Mouse (Mus musculus) brain, embryonic 14.5 days (tissue): Measurements from ENCODE around the gene Arhgef7. TPM values are rescaled to one million over a fixed set of nuclear protein-coding genes. Genes with fewer than 3 reads are reported as not detected.

Experiments used
- DNase-seq: peaks from one replicate; pipeline ENCODE4 v3.0.0-alpha.2; 2011; ENCODE audit warnings: low read depth
- CTCF ChIP-seq: fragments of 200-500 bp; IDR thresholded peaks from 2 replicates; pipeline ENCODE4 v1.5.1; 2012; ENCODE audit warnings: inconsistent platforms, mild to moderate bottlenecking, moderate library complexity, borderline replicate concordance; ENCODE audit not compliant: insufficient read depth, insufficient read length; ENCODE audit errors: extremely low read depth
- POLR2A ChIP-seq: fragments of 200-500 bp; IDR thresholded peaks from 2 replicates; pipeline ENCODE4 v1.6.1; 2012; ENCODE audit warnings: mild to moderate bottlenecking, inconsistent platforms, borderline replicate concordance; ENCODE audit not compliant: poor library complexity, insufficient read depth, insufficient read length, severe bottlenecking; ENCODE audit errors: extremely low read depth
- polyA plus RNA-seq: library from polyadenylated mRNA; depleted of rRNA; stranded (reverse); fragments of >200 nt; gene quantifications from 2 replicates; pipeline ENCODE4 v1.2.3, GENCODE M21; 2012

Gene Arhgef7
- polyA plus RNA-seq, 1 experiment, result 124 TPM

DNA sequence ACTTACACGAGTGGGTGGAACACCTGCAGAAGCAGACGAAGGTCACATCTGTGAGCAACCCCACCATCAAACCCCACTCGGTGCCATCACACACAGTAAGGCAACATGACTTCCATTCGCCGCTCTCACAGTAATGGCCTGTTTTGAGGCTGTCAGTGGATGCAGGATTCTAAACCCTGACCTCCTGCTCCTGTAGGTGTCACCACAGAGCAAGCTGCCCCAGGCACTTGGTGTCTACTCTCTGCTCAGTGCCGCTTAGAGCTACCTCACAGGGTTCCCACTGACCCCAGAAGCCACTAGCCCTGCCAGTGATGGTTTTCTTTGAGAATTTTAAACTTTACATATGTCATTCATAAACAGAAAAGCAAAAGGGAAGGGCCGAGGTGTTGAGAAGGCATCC lies 87.7 kb downstream of the Arhgef7 start:
- no peak for DNase-seq
- TF ChIP-seq POLR2A (no peak), CTCF (peak; percentile 42; the same call in 1 of the 2 replicates)

DNA sequence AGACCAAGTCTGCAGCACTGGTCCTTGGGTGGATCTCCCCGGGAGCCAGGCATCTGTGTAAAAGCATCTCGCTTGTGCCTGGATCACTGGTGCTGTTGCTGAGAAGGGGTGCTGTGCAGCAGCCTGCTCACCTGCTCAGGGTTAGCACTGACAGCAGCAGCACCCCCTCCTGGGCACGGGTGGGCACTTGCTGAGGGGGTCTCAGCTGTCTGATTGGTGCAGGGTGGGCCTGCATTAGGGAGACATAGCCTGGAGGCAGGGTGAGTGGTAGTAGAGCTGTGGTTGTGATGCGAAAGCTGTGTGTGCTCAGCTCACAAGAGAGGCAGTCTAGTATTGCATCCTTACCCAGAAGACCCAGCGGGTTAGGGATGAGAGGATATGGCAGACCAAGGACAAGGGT lies 92.6 kb downstream of the Arhgef7 start:
- TF ChIP-seq CTCF (no peak), POLR2A (no peak)
- DNase-seq, result no peak

DNA sequence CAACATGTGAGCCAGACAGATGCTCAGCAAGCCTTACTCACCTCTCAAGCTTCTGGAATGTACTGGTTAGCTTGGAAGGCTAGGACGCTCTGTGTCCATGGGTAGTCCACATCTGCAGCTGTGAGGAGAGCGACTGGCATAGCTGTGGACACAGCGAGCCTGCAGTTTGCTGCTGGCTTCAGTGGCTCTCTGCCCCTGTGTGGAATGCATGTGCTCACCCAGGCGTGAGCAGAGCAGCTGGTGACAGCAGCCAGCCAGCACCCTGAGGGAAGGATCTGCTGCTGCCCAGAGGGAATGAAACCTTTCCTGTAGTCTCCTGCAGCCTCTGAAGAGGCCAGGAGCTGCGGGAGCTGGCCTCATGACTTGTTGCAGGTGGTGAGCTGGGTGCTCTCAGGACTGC lies 93.0 kb downstream of the Arhgef7 start:
- TF ChIP-seq CTCF, result no peak
- DNase-seq, result no peak

DNA sequence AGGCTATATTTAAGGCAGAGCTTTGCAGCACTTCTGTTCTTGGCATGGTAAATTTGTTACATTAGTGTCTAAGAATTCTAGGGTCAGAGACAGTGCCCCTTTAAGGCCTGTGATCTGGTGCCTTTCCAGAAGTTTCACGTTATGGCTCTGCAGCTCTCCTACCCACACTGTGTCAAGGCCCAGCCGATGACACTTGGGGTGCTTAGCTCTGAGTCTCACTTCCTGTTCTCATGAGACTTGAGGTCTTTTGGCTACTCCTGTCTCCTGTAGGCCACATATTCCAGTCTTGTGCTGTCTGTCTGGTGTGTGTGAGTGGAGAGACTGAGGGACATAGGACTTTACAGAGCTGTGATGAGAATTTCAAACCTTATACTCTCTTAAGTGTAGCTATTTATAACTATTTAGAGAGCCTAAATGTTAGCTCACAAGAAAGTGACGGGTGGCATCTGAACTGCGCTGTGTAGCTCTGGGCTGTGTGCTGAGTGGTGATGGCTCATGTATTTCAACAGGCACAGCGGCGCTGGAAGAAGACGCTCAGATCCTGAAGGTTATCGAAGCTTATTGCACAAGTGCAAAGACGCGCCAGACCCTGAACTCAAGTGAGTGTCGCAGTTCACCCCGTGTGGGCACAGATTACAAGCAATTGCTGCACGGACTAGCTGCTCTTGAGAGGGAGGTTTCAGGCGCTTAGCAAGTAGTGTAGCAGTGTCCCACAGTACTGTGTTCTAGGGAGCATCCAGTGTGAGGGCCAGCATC lies 94.1 kb downstream of the Arhgef7 start:
- DNase-seq, result no peak
- TF ChIP-seq POLR2A (no peak), CTCF (no peak)

DNA sequence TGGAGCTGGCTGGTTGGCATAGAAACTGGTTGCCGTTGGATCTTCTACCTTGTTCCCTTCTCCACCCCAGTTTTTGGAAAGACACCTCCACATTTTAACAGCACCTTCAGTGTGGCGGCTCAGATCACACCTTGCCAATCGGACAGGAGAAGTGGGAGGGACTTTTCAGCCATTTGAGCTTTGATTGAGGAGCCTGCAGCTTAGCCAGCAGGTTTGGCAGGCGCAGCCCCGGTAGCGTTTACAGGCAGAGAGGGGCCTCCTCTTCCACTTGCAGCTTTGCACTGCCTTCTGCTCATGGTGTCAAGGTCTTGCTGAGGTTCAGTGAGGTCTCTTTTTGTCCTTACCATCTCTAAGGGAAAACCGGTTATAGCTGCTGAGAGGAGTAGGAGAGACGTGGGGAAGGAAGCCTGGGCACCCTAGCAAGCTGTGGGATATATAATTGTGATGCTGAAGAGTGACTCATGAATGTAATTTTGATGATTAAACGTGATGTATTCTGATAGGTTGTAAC lies 95.1 kb downstream of the Arhgef7 start:
- no peak for DNase-seq
- no peak for TF ChIP-seq POLR2A
- TF ChIP-seq CTCF, result no peak

DNA sequence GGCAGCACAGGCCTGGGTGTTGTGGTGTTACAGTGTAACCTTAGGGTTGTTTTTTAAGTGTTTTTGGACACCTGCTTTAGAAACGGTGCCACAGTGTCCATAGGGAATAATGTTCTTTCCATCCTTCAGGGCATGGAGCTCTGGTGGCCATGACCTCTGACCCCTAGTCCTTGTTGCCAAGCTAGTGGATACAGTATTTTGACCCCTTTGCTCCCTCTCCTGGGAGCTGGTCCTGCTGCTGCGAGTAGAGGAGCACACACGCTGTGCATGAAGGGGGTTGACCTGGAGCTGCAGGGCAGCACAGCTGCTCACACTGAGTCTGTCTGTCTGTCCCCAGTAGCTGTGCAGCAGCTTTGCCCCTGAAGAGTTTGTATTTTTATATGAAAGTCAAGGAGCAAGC lies 98.2 kb downstream of the Arhgef7 start:
- TF ChIP-seq CTCF (no peak), POLR2A (no peak)
- no peak for DNase-seq

DNA sequence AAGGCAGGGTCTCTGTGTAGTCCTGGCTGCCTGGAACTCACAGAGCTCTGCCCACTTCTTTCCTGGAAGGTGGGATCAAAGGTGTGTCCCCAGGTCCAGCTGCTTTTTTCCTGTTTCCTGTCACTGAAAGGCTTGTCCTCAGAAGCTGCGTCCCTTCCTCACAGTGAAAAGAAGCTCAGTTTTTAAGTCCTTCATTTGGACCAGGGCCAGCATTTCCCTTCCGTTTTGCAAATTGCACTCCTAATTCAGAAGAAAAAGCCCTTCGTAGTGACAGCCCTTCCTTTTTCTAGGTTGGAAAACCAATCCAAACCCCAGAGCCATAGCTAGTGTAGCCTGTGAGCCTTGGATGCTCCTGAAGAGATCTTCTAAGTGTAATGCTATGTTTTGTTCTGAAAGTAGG lies 99.8 kb downstream of the Arhgef7 start:
- DNase-seq, result peak; percentile 42
- TF ChIP-seq POLR2A, result no peak
- TF ChIP-seq CTCF, result no peak

DNA sequence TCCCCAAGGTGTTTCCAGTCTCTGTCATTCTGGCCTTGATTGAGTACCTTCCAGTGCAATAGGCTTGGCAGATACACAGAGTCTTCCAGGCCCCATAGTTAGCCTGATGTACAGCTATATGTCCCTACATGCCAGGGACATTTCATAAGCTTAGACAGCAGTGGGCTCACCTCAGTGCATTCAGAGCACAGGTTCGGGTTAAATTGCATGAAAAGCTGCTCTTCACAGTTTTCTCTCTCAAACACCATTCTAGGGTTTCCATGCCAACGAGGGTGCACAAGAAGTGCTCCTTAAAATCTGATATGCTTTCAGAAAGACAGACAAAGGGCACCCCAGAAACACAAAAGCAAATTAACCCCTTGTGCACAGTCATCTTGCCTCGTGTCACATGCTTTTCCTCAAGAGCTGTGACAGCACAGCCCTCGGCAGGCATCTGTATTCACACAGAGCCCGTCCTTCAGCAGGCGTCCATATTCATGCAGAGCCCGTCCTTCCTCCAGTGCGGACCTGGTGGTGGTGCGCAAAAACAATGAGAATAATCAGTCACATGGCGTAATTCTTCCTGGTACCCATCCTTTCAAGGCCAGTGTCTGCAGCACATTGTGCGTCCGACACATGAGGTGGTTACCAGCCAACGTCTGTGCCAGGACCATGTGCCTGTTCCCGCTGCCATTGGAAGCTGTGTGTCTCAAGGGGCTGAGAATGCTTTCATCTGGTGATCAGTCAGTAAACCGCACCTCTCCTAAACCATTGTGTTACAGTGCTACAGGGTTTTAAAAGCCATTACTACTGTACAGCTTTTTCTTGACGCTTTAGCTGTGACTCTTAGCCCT lies 102.9 kb downstream of the Arhgef7 start:
- no peak for TF ChIP-seq CTCF
- TF ChIP-seq POLR2A, result no peak
- DNase-seq, result peak; percentile 70

DNA sequence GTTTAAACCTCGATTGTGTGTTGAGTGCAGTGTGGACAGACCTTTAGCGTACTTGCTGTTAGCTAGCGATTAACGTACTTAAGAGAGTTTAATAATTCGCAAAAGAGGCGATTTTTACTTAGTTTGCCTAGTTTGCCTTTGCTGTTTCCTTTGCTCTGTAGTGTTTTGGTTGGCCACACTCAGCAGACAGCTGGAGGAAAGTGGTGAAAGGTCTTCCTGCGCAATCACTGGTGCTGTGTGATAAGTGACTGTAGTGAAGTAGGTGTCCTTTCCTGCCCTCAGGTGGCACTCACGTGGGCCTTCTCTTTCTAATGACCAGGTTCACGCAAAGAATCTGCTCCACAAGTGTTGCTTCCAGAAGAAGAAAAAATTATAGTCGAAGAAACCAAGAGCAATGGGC lies 103.7 kb downstream of the Arhgef7 start:
- no peak for DNase-seq
- TF ChIP-seq POLR2A (no peak), CTCF (no peak)

DNA sequence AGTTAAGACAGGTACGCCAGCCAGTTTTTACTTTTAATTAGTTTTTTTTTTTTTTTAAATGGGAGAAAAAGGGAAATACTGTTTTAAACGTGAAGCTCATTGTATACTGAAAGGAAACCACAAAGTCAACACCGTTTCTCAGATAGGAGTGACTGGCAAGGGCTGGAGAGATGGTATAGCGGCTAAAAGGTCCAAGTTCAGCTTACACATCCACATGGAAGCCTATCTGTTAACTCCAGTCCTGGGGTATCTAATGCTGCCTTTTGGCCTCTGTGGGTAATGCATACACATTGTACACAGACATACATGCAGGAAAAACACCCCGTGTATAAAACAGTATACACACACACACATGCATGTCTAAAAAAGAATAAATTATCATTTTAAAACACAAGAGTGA lies 104.4 kb downstream of the Arhgef7 start:
- TF ChIP-seq POLR2A (no peak), CTCF (no peak)
- no peak for DNase-seq

DNA sequence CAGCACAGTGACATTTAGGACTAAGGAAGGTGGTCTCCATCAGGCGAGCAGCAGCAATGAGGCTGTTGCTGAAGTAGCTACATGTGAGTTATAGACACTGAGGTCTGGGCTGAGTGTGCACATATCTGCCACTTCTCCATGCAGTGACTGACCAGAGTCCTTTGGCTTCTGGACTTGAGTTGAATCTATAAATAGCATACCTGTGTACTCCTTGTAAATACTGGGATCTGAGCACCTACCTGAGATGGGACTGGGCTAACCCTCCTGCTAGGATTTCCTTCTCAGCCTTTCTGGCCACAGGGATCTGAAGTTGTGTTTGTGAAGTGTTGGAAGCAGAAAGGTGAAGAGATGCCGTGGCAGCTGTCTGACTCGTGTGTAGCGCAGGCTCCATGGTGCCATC lies 105.6 kb downstream of the Arhgef7 start:
- no peak for DNase-seq
- TF ChIP-seq POLR2A (no peak), CTCF (no peak)

DNA sequence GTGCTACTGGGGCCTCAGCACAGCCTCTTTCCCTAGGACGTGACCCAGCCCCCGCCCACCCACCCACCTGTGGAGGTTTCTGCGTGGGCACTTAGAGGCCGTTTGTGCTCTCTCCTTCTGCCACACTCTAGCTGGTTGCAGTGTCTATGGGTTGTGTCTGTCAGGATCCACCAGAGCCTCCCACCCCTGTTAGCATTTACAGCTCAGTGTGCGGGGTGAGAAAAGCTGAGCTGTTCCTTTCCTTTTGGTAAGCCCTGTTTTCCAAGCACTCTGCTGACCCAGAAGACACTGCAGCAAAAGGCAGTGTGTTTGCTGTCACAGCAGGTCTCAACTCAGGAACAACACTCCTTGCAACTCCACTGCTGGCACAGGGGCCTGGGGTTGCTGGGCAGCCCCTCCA lies 106.7 kb downstream of the Arhgef7 start:
- TF ChIP-seq CTCF (no peak), POLR2A (no peak)
- no peak for DNase-seq

DNA sequence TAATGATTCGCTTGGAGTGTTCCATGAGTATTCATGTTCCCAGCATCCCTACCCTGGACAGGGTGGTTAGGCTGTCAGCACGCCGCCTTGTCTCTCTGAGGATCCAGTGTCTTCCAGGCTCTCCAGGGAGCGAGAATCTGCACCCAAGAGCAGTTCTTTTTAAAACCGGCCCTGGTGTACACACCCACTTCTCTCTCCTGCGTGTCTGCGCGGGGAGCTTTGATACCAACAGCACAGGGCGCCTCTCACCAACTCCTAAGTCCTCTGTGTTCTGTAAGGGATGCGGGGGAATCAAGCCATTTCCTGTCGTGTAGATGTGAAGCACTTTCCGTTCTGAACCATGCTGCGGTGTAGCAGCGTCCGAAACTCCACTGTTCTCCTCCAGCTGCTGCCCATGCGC lies 107.2 kb downstream of the Arhgef7 start:
- no peak for DNase-seq
- no peak for TF ChIP-seq CTCF
- no peak for TF ChIP-seq POLR2A
